Mouse (Mus musculus) hindbrain, embryonic 11.5 days (tissue): ENCODE results near the gene Myh11. TPM values are rescaled to one million over a fixed set of nuclear protein-coding genes. Genes with fewer than 3 reads are reported as not detected.

Experiments used
- ATAC-seq: fragments of 200-750 bp; cut with Nextera tagmentation; 2 replicates; pipeline ENCODE4 v1.8.0; 2017; ENCODE audit warnings: mild to moderate bottlenecking, moderate TSS enrichment, moderate library complexity; ENCODE audit not compliant: low FRiP score
- DNase-seq: peaks from one replicate; pipeline ENCODE4 v3.0.0-alpha.2; 2015; ENCODE audit warnings: low spot score
- H3K27ac ChIP-seq: fragments of 300-500 bp; sonication (generic); 2 replicates; pipeline ENCODE4 v1.5.1; 2014; ENCODE audit warnings: mild to moderate bottlenecking, low read depth, low read length
- H3K27me3 ChIP-seq: fragments of 300-500 bp; sonication (generic); 2 replicates; pipeline ENCODE4 v1.6.1; 2014; ENCODE audit warnings: mild to moderate bottlenecking, low read length, moderate library complexity, mixed read lengths; ENCODE audit not compliant: control insufficient read depth, insufficient read depth
- H3K36me3 ChIP-seq: fragments of 300-500 bp; sonication (generic); 2 replicates; pipeline ENCODE4 v1.6.1; 2014; ENCODE audit warnings: mild to moderate bottlenecking, low read length, moderate library complexity, mixed read lengths; ENCODE audit not compliant: control insufficient read depth, insufficient read depth
- H3K4me1 ChIP-seq: fragments of 300-500 bp; sonication (generic); replicated peaks from 2 replicates; pipeline ENCODE4 v1.6.1; 2014; ENCODE audit warnings: low read length, mixed read lengths; ENCODE audit not compliant: control insufficient read depth, insufficient read depth
- H3K4me2 ChIP-seq: fragments of 300-500 bp; sonication (generic); replicated peaks from 2 replicates; pipeline ENCODE4 v1.6.1; 2014; ENCODE audit warnings: mild to moderate bottlenecking, low read depth, low read length
- H3K4me3 ChIP-seq: fragments of 300-500 bp; sonication (generic); 2 replicates; pipeline ENCODE4 v1.5.1; 2014; ENCODE audit warnings: low read depth, low read length
- H3K9ac ChIP-seq: fragments of 300-500 bp; sonication (generic); 2 replicates; pipeline ENCODE4 v1.6.1; 2014; ENCODE audit warnings: low read depth, low read length
- H3K9me3 ChIP-seq: fragments of 300-500 bp; sonication (generic); 2 replicates; pipeline ENCODE4 v1.6.1; 2016; ENCODE audit warnings: low read length; ENCODE audit not compliant: control insufficient read depth
- WGBS: fragments of 180-500 bp; shearing (Covaris S2); extraction: QIAGEN DNeasy Blood & Tissue Kit; methylation state at CpG from one replicate; pipeline ENCODE4 v1.1.7; 2014; 5-methylcytosine and 5-hydroxymethylcytosine counted together
- polyA plus RNA-seq: library from polyadenylated mRNA; unstranded; fragments of >200 nt; fragmentation: Nextera tagmentation; extraction: Ambion mirVana; gene quantifications from 2 replicates; pipeline ENCODE4 v1.2.1, GENCODE M21; 2014

Myh11 gene
- polyA plus RNA-seq, 1 experiment from 2014 or later, result 0.26 TPM

DNA sequence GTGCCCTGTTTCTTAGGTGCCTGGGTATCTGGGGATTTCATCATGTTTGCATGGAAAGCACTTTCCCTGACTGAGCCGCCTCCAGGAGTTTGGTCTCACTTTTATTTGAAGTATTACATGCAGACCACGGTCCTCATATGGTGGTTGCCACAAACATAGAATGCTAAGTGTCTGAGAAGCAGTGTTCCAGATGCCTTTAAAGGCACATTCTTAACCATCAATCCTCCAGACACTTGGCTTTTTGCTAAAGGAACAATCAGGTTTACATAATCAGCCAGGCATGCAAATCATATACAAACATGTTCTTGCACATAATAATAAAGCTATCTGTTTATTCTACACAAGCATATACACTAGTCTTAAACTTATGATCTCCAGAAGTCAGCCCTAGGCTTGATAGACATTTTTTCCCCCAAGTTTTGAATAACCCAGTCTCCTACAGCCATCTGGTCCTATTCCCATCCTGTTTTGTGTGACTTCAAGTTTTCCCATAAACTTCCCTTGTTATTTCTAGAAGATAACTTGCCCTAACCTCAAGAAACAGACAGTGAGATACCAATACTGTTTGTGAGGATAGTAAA lies 5.5 kb upstream of the Myh11 start:
- no peaks in the 10 kb centered on the region for H3K9me3 ChIP-seq
- ATAC-seq (no peak), DNase-seq (no peak)
- WGBS, result 72% methylated on average over 2 of the region's 2 CpGs
- H3K4me2 ChIP-seq, result no peak overlapping the region
- no peak overlapping the region for H3K4me3 ChIP-seq
- peaks cover 2% of the 10 kb centered on the region; the same call in 1 of the 2 replicates for H3K27me3 ChIP-seq
- H3K36me3 ChIP-seq, result no peaks in the 10 kb centered on the region; the same call in 1 of the 2 replicates
- no peak overlapping the region for H3K9ac ChIP-seq
- H3K27ac ChIP-seq, result no peak overlapping the region
- no peaks in the 10 kb centered on the region for H3K4me1 ChIP-seq

DNA sequence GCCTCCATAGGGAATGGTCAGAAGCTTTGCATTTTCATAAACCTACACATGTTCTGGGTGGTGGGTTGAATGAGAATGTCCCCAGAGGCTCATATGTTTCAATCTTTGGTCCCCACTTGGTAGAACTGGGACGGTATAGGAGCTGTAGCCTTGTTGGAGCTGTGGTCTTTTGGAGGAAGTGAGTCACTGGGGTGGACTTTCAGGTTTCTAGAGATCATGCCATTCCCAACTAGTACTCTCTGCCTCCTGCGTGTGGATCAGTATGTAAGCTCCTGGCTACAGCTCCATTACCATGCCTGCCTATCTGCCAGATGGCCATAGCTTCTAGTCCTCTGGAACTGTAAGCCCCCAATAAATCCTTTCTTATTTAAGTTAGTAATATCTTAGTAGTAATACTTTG lies 4.1 kb upstream of the Myh11 start:
- no peak overlapping the region for H3K27ac ChIP-seq
- no peaks in the 10 kb centered on the region; the same call in 1 of the 2 replicates for H3K36me3 ChIP-seq
- 81% methylated on average over 2 of the region's 2 CpGs for WGBS
- DNase-seq (no peak), ATAC-seq (no peak)
- peaks cover 2% of the 10 kb centered on the region; the same call in 1 of the 2 replicates for H3K27me3 ChIP-seq
- no peak overlapping the region for H3K4me2 ChIP-seq
- no peak overlapping the region for H3K4me3 ChIP-seq
- no peak overlapping the region for H3K9ac ChIP-seq
- no peaks in the 10 kb centered on the region for H3K4me1 ChIP-seq
- no peaks in the 10 kb centered on the region for H3K9me3 ChIP-seq

DNA sequence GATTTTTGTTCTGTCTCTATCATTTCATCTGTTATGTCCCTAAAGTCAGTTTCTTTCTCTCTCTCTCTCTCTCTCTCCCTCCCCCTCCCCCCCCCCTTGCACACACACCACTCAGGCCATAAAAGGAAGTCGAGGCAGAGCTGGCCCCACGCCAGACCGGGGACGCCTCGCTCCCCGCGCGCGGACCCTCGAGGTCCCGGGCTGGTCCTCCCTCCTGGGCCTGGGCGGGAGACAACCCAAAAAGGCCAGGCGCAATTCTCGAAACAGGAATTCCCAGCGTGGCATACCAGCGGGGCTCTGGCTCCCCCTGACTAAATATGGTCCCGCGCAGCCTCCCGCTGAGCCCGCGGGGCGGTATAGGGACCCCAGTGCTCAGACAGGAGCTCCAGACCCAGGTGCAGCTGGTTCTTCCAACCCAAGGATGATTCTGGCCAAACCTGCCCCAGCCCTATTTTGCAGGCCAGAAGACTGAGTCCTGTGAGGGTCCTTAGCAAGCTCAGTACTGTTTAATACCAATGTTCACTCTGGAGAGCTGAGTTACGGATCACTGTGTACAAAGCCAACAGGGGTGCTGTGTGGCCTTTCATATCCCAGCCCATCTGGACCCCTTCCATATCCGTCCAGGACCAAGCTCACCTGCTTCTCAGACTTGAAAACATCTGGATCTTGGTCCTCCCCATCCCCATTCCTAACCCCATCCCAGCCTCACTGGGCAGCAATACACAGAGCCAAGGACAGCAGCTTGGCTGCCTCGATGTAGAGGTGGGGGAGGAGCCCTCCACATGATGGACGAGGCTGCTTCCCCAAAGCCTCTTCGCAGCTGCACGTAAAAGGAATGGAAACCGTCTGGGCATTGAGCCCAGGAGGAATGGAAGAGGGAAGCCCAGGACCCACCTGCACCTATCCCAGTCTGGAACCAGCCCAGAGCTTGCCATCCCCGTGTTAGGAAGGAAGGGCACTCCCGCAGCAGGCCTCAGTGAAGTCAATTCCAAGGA lies 1.3 kb upstream of the Myh11 start:
- WGBS, result 17% methylated on average over 31 of the region's 31 CpGs
- no peaks in the 10 kb centered on the region for H3K36me3 ChIP-seq
- no peak overlapping the region for H3K27ac ChIP-seq
- peaks cover 2% of the 10 kb centered on the region; the same call in 1 of the 2 replicates for H3K27me3 ChIP-seq
- peak overlapping the region; percentile 31; the same call in 1 of the 2 replicates for H3K9ac ChIP-seq
- DNase-seq, result peak; percentile 10
- ATAC-seq, result peak; percentile 42; the same call in 1 of the 2 replicates
- no peaks in the 10 kb centered on the region for H3K4me1 ChIP-seq
- no peaks in the 10 kb centered on the region for H3K9me3 ChIP-seq
- no peak overlapping the region; the same call in 1 of the 2 replicates for H3K4me3 ChIP-seq
- peak overlapping the region; percentile 31; the same call in 1 of the 2 replicates for H3K4me2 ChIP-seq

DNA sequence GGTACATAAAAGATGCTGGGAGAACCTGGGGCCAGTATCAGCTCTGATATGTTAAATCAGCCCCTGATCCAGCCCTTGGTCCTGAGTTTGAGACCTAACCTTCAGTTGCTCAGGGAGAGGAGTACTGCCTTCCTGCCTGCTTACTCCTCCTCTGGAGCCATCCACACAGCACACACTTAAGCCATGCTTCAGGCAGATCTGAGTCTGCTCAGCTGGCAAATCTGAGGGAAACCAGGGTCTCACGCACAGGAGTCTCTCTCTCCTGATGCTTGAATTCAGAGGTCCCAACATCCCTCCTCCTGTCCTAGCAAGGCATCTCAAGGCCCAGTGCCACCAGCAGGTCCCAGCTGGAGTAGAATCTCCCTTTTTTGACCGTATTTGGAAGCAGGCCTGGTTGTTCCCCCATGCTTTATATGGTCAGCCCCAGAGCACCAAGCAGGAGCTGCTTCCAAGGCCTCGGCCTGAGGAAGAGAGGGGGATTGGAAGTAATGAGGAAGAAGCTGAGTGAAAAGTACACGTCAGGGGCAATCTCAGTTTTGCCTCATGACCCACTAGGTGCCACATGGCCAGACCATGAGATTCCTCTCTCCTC lies 18.7 kb downstream of the Myh11 start:
- Histone ChIP-seq H3K9me3 (no peaks in the 10 kb centered on the region), H3K4me2 (no peak overlapping the region), H3K4me3 (no peak overlapping the region), H3K27ac (no peak overlapping the region), H3K4me1 (no peaks in the 10 kb centered on the region), H3K9ac (no peak overlapping the region), H3K27me3 (no peaks in the 10 kb centered on the region), H3K36me3 (no peaks in the 10 kb centered on the region)
- WGBS, result 71% methylated on average over 4 of the region's 4 CpGs
- ATAC-seq (no peak), DNase-seq (no peak)

DNA sequence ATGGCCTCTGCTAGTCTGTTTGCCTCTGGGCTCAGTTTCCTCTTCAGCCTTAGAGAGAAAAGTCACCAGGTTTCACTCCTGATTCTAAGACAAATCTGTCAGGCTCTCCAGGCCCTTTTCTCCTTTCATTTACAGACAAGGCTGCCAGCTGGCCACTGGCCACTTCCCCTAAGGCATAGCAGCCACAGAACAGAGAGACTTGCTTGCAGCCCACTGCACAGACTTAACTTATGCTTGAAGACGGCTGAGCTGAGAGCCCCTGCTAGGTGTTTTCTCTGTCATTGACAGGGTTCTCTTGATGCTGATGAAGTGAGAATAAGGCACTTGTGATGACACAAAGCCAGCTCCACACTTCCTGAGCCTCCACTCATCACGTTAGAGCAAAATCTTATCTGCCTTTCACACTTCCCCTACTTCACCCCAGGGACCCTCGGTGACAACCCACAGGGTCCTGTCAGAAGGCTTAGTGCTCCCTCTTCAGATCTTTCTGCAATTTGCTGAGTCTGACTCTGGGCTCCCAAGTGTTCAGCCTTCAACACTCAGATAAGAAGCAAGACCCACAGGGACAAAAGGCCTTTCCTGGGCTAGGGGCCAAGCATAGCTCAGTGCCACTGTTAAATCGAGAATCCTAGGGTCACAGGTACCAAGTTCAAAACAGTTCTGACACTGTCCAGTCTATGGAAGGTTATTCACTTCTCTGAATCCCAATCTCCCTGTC lies 25.8 kb downstream of the Myh11 start:
- no peak for ATAC-seq
- Histone ChIP-seq H3K4me3 (no peak overlapping the region), H3K36me3 (no peaks in the 10 kb centered on the region), H3K27me3 (no peaks in the 10 kb centered on the region), H3K27ac (no peak overlapping the region), H3K9ac (no peak overlapping the region), H3K4me1 (no peaks in the 10 kb centered on the region), H3K4me2 (no peak overlapping the region), H3K9me3 (no peaks in the 10 kb centered on the region)
- WGBS, result 53% methylated on average over 4 of the region's 4 CpGs
- DNase-seq, result no peak

DNA sequence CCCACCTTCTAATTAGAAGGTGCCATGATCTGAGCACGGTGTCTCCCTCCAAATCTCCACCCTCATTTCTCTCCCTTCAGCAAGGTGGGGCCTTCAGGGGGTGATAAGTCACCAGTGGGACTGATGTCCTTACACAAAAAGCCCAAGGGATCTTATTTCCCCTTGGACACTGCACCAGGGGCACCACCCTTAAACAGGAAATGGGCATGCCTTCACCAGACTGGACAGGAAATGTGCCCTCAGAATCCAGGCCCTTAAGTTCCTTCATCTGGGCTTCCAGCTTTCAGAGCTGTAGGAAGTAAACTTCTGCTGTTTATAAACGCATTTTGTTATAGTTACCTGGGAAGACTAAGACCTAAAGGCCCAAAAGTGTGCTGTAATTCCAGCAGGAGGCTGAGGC lies 26.7 kb downstream of the Myh11 start:
- H3K4me3 ChIP-seq, result no peak overlapping the region
- H3K27me3 ChIP-seq, result no peaks in the 10 kb centered on the region
- no peak overlapping the region for H3K27ac ChIP-seq
- no peaks in the 10 kb centered on the region for H3K9me3 ChIP-seq
- no peaks in the 10 kb centered on the region for H3K4me1 ChIP-seq
- DNase-seq, result no peak
- no peak for ATAC-seq
- no peak overlapping the region for H3K9ac ChIP-seq
- WGBS, result 91% methylated on average over 2 of the region's 2 CpGs
- no peak overlapping the region for H3K4me2 ChIP-seq
- H3K36me3 ChIP-seq, result no peaks in the 10 kb centered on the region

DNA sequence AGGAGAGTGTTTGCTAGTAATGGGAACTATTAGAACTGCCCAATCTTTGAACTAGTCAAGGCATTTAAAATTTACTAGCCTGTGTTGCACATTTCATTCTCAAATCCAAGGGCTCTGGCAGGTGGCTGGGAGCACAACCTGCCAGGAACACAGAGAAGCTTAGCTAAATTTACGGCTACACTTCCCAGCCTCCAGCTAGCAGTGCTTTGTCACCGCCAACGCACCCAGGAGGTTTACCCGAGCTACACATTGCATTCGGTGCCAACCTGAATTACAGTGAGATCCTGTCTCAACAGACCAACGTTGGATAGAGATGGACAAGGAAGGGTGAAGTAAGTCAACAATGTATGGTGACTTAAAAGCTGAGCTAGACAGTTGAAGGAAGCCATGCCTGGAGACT lies 27.9 kb downstream of the Myh11 start:
- Histone ChIP-seq H3K4me3 (no peak overlapping the region), H3K4me2 (no peak overlapping the region), H3K9me3 (no peaks in the 10 kb centered on the region), H3K4me1 (no peaks in the 10 kb centered on the region), H3K27me3 (no peaks in the 10 kb centered on the region), H3K9ac (no peak overlapping the region), H3K27ac (no peak overlapping the region), H3K36me3 (no peaks in the 10 kb centered on the region)
- ATAC-seq, result no peak
- WGBS, result 88% methylated on average over 6 of the region's 6 CpGs
- DNase-seq, result no peak

DNA sequence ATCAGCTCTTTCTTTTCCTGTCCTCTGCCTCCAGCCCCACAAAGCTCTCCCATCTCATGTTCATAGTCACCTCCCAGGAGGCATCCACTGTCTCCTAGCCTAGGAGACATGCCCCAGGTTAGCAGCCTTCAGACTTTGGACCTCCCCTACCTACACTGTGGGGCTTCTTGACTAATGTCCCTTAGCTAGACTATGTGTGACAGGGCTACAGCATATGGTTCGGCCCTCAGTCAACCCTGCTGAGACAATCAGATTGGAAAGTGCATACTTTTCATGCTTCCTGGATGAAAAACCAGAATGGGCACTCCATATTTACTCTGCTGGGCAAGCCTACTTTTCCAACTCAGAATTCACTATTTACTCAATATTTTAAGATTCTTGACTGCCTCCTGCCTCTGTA lies 28.8 kb downstream of the Myh11 start:
- H3K9me3 ChIP-seq, result no peaks in the 10 kb centered on the region
- H3K36me3 ChIP-seq, result no peaks in the 10 kb centered on the region
- whole genome bisulfite sequencing, result 79% methylated on average over 1 of the region's 1 CpGs
- H3K27ac ChIP-seq, result no peak overlapping the region
- H3K4me2 ChIP-seq, result no peak overlapping the region
- H3K27me3 ChIP-seq, result no peaks in the 10 kb centered on the region
- H3K9ac ChIP-seq, result no peak overlapping the region
- ATAC-seq (no peak), DNase-seq (no peak)
- H3K4me1 ChIP-seq, result no peaks in the 10 kb centered on the region
- H3K4me3 ChIP-seq, result no peak overlapping the region
